Mouse (Mus musculus): ENCODE results near the gene Mrpl19. TPM values are rescaled to one million over a fixed set of nuclear protein-coding genes. Genes with fewer than 3 reads are reported as not detected.

The Mrpl19 gene
- polyA plus RNA-seq, 1 experiment from 2014 or later, result 15.8 TPM

DNA sequence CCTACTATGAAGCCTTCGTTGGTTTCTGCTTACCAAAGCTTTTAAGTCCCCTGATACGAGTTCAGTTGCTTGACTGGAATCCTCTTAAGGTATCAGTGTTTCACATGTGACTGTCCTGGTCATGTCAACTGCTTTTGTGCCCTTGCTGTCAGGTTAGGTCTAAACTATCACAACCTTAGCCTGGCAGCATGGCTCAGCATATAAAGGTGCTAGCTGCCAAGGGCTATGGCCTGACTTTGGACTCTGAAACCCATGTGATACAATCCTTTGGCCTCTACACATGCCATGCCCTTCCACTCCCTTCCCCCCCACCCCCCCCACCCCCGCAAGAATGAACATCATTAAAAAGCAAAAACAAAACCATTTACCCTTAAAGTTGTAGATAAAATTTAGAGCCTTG, 21.3 kb downstream of the Mrpl19 start:
- Histone ChIP-seq H3K36me3 (ENCODE audit: insufficient read depth, low read length) (peaks cover 15% of the 10 kb centered on the region; the same call in 1 of the 2 replicates), H3K9ac (replicated peaks; ENCODE audit: low read depth) (no peak overlapping the region), H3K4me2 (replicated peaks; ENCODE audit: low read depth, low read length) (no peak overlapping the region), H3K4me3 (ENCODE audit: low read depth, low read length) (no peak overlapping the region), H3K27me3 (replicated peaks; ENCODE audit: insufficient read depth, low read length) (no peaks in the 10 kb centered on the region), H3K27ac (ENCODE audit: low read length) (no peak overlapping the region), H3K9me3 (ENCODE audit: low read length) (no peaks in the 10 kb centered on the region), H3K4me1 (ENCODE audit: insufficient read depth, low read depth, low read length) (no peaks in the 10 kb centered on the region)
- 86% methylated on average over 3 of the region's 3 CpGs for WGBS
- TF ChIP-seq CTCF (IDR thresholded peaks at IDR 0.05) (no peak), EP300 (IDR thresholded peaks at IDR 0.05) (no peak)
- no peak for DNase-seq (ENCODE audit: low spot score)
- no peak for ATAC-seq

DNA sequence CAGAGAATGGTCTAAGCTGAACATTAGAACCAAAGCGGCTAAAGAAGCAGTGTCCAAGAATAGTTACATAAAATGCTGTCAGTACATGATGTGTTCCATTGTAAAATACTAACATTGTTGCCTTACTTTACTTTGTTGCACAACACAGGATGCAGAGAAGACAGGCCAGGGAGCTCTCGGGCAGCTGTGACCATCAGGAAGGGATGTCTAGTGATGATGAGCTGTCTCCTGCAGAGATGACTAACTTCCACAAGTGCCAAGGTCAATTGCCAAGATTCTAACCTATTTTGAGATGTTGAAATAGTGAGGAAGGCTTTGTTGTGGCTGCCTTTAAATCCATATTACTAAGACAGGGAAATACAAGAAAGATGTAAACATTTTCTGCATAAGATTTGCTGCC, 22.5 kb downstream of the Mrpl19 start:
- H3K4me1 ChIP-seq (ENCODE audit: insufficient read depth, low read depth, low read length), result no peaks in the 10 kb centered on the region
- H3K36me3 ChIP-seq (ENCODE audit: insufficient read depth, low read length), result peaks cover 17% of the 10 kb centered on the region; the same call in 1 of the 2 replicates
- TF ChIP-seq EP300 (IDR thresholded peaks at IDR 0.05), result no peak
- no peak for TF ChIP-seq CTCF (IDR thresholded peaks at IDR 0.05)
- no peaks in the 10 kb centered on the region for H3K27me3 ChIP-seq (replicated peaks; ENCODE audit: insufficient read depth, low read length)
- 70% methylated on average over 2 of the region's 2 CpGs for WGBS
- ATAC-seq, result no peak
- H3K9ac ChIP-seq (replicated peaks; ENCODE audit: low read depth), result no peak overlapping the region
- H3K27ac ChIP-seq (ENCODE audit: low read length), result no peak overlapping the region
- no peaks in the 10 kb centered on the region for H3K9me3 ChIP-seq (ENCODE audit: low read length)
- no peak for DNase-seq (ENCODE audit: low spot score)
- H3K4me2 ChIP-seq (replicated peaks; ENCODE audit: low read depth, low read length), result no peak overlapping the region
- no peak overlapping the region for H3K4me3 ChIP-seq (ENCODE audit: low read depth, low read length)

DNA sequence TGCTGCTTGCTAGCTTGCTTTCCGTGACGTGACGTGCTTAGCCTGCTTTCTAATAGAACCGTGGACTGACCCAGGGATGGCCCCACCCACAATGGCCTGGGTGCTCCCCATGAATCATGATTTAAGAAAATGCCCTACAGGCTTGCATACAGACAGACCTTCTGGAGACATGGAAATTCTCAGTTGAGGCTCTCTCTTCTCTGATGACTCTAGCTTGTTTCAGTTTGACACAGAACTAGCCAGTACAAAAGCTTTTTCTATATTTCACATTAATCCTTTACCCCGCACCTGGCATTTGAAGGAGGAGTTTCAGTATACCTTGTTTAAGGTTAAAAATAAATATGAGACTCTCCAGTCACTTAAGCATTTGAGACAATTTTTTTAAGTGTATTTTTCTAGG, 24.0 kb downstream of the Mrpl19 start:
- Histone ChIP-seq H3K27me3 (replicated peaks; ENCODE audit: insufficient read depth, low read length) (no peaks in the 10 kb centered on the region), H3K4me2 (replicated peaks; ENCODE audit: low read depth, low read length) (no peak overlapping the region), H3K36me3 (ENCODE audit: insufficient read depth, low read length) (peaks cover 17% of the 10 kb centered on the region; the same call in 1 of the 2 replicates), H3K27ac (ENCODE audit: low read length) (no peak overlapping the region), H3K4me3 (ENCODE audit: low read depth, low read length) (no peak overlapping the region), H3K9ac (replicated peaks; ENCODE audit: low read depth) (no peak overlapping the region), H3K4me1 (ENCODE audit: insufficient read depth, low read depth, low read length) (no peaks in the 10 kb centered on the region), H3K9me3 (ENCODE audit: low read length) (no peaks in the 10 kb centered on the region)
- 81% methylated on average over 5 of the region's 5 CpGs for WGBS
- no peak for TF ChIP-seq CTCF (IDR thresholded peaks at IDR 0.05)
- no peak for TF ChIP-seq EP300 (IDR thresholded peaks at IDR 0.05)
- no peak for ATAC-seq
- no peak for DNase-seq (ENCODE audit: low spot score)

DNA sequence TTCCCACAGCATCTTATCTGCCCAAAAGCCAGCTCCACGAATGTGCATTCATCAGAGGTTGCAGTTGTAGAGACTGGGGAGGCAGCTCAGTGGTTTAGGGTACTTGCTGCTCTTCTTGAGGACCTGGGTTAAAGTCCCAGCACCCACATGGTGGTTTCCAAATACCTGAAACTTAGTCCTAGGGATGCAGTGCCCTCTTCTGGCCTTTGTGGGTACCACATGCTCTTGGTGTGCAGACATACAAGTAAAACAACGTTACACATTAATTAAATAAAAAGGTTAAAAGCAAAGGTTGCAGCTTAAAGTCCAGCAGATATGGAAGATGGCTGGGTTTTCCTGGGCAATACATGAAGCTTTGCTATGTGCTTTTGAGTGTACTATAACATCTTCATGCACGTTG, 32.5 kb downstream of the Mrpl19 start:
- Histone ChIP-seq H3K9me3 (ENCODE audit: low read length) (no peaks in the 10 kb centered on the region), H3K4me1 (ENCODE audit: insufficient read depth, low read depth, low read length) (no peaks in the 10 kb centered on the region), H3K27ac (ENCODE audit: low read length) (no peak overlapping the region), H3K4me3 (ENCODE audit: low read depth, low read length) (no peak overlapping the region), H3K9ac (replicated peaks; ENCODE audit: low read depth) (no peak overlapping the region), H3K27me3 (replicated peaks; ENCODE audit: insufficient read depth, low read length) (no peaks in the 10 kb centered on the region), H3K36me3 (ENCODE audit: insufficient read depth, low read length) (peaks cover 33% of the 10 kb centered on the region), H3K4me2 (replicated peaks; ENCODE audit: low read depth, low read length) (no peak overlapping the region)
- 0 out of 2 replicates have a peak, but pooled peaks have one; percentile 17 for TF ChIP-seq CTCF (IDR thresholded peaks at IDR 0.05)
- no peak for TF ChIP-seq EP300 (IDR thresholded peaks at IDR 0.05)
- no peak for DNase-seq (ENCODE audit: low spot score)
- 96% methylated on average over 3 of the region's 3 CpGs for WGBS
- no peak for ATAC-seq

DNA sequence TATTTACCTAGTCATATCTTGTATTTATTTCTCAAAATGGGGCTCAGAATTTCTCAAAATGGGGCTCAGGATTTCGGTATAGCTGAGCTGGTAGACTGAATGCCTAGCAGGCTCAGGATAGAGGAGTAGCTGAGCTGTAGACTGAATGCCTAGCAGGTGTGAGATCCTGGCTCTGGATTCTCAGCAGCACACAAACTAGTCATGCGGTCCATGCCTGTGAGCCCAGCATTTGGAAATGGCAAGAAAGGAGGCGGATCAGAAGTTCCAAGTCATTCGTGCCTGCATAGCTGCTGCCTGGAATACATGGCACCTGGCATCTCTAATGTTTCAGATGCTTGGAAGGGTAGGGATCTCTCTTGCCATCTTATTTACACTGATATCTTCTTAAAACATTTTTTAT, 36.4 kb downstream of the Mrpl19 start:
- 90% methylated on average over 4 of the region's 4 CpGs for WGBS
- no peaks in the 10 kb centered on the region for H3K27me3 ChIP-seq (replicated peaks; ENCODE audit: insufficient read depth, low read length)
- ATAC-seq (no peak), DNase-seq (ENCODE audit: low spot score) (no peak)
- no peak overlapping the region for H3K9ac ChIP-seq (replicated peaks; ENCODE audit: low read depth)
- H3K9me3 ChIP-seq (ENCODE audit: low read length), result no peaks in the 10 kb centered on the region
- no peak overlapping the region for H3K4me2 ChIP-seq (replicated peaks; ENCODE audit: low read depth, low read length)
- H3K27ac ChIP-seq (ENCODE audit: low read length), result no peak overlapping the region
- peaks cover 32% of the 10 kb centered on the region for H3K36me3 ChIP-seq (ENCODE audit: insufficient read depth, low read length)
- no peak overlapping the region for H3K4me3 ChIP-seq (ENCODE audit: low read depth, low read length)
- TF ChIP-seq CTCF (IDR thresholded peaks at IDR 0.05) (no peak), EP300 (IDR thresholded peaks at IDR 0.05) (no peak)
- H3K4me1 ChIP-seq (ENCODE audit: insufficient read depth, low read depth, low read length), result no peaks in the 10 kb centered on the region

DNA sequence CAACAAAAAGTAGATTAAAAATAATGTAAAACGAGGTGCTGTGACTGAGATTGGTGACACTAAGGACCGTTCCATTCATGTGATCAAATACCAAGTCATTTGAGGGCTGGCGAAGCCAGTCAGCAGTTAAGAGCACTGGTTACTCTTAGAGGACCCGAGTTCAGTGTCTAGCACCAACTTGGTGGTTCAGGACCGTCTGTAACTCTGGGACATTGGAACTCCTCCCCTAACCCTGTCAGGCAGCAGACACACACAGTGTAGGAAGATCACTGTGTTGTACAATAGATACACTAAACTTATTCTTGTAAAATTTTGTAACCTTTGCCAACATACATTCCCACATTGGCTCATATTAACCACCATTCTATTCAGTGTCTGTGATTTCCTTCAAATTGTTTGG, 41.5 kb downstream of the Mrpl19 start:
- Histone ChIP-seq H3K36me3 (ENCODE audit: insufficient read depth, low read length) (peaks cover 10% of the 10 kb centered on the region; the same call in 1 of the 2 replicates), H3K4me3 (ENCODE audit: low read depth, low read length) (peak overlapping the region; percentile 85), H3K4me1 (ENCODE audit: insufficient read depth, low read depth, low read length) (no peaks in the 10 kb centered on the region), H3K27me3 (replicated peaks; ENCODE audit: insufficient read depth, low read length) (no peaks in the 10 kb centered on the region), H3K27ac (ENCODE audit: low read length) (no peak overlapping the region), H3K4me2 (replicated peaks; ENCODE audit: low read depth, low read length) (peak overlapping the region; percentile 82), H3K9ac (replicated peaks; ENCODE audit: low read depth) (peak overlapping the region; percentile 77; the same call in 1 of the 2 replicates), H3K9me3 (ENCODE audit: low read length) (no peaks in the 10 kb centered on the region)
- WGBS, result 8% methylated on average over 5 of the region's 5 CpGs
- no peak for ATAC-seq
- DNase-seq (ENCODE audit: low spot score), result no peak
- TF ChIP-seq CTCF (IDR thresholded peaks at IDR 0.05) (no peak), EP300 (IDR thresholded peaks at IDR 0.05) (no peak)

Data from lung, postnatal 0 days (tissue).